Mouse (Mus musculus) neural tube, embryonic 14.5 days (tissue): ENCODE data around the gene Olfr835. TPM values are rescaled to one million over a fixed set of nuclear protein-coding genes. Genes with fewer than 3 reads are reported as not detected.

Source experiments
- ATAC-seq: fragments of 200-750 bp; cut with Nextera tagmentation; 2 replicates; pipeline ENCODE4 v1.8.0; 2017; ENCODE audit warnings: low read depth, mild to moderate bottlenecking, moderate TSS enrichment, moderate library complexity
- H3K27ac ChIP-seq: fragments of 300-500 bp; sonication (generic); 2 replicates; pipeline ENCODE4 v1.5.1; 2014; ENCODE audit warnings: low read depth, mild to moderate bottlenecking, control low read depth, low read length, moderate library complexity, mixed read lengths
- H3K27me3 ChIP-seq: fragments of 300-500 bp; sonication (generic); 2 replicates; pipeline ENCODE4 v1.6.1; 2014; ENCODE audit warnings: low read length; ENCODE audit not compliant: control insufficient read depth, insufficient read depth
- H3K36me3 ChIP-seq: fragments of 300-500 bp; sonication (generic); 2 replicates; pipeline ENCODE4 v1.6.1; 2014; ENCODE audit warnings: low read length, mixed read lengths; ENCODE audit not compliant: control insufficient read depth, insufficient read depth
- H3K4me1 ChIP-seq: fragments of 300-500 bp; sonication (generic); 2 replicates; pipeline ENCODE4 v1.6.1; 2014; ENCODE audit warnings: low read length; ENCODE audit not compliant: control insufficient read depth, insufficient read depth
- H3K4me2 ChIP-seq: fragments of 300-500 bp; sonication (generic); 2 replicates; pipeline ENCODE4 v1.6.1; 2014; ENCODE audit warnings: mild to moderate bottlenecking, low read depth, low read length, control low read depth
- H3K4me3 ChIP-seq: fragments of 300-500 bp; sonication (generic); 2 replicates; pipeline ENCODE4 v1.5.1; 2014; ENCODE audit warnings: low read depth, low read length, control low read depth, mixed read lengths
- H3K9ac ChIP-seq: fragments of 300-500 bp; sonication (generic); replicated peaks from 2 replicates; pipeline ENCODE4 v1.6.1; 2014; ENCODE audit warnings: low read depth, mild to moderate bottlenecking, control low read depth, low read length, mixed read lengths
- H3K9me3 ChIP-seq: fragments of 300-500 bp; sonication (generic); 2 replicates; pipeline ENCODE4 v1.6.1; 2016; ENCODE audit warnings: low read length; ENCODE audit not compliant: control insufficient read depth
- WGBS: fragments of 180-500 bp; shearing (Covaris S2); extraction: QIAGEN DNeasy Blood & Tissue Kit; methylation state at CpG from one replicate; pipeline ENCODE4 v1.1.7; 2014; 5-methylcytosine and 5-hydroxymethylcytosine counted together
- polyA plus RNA-seq: library from polyadenylated mRNA; unstranded; fragments of >200 nt; fragmentation: Nextera tagmentation; extraction: Ambion mirVana; gene quantifications from 2 replicates; pipeline ENCODE4 v1.2.1, GENCODE M21; 2014

The Olfr835 gene
- polyA plus RNA-seq, result not detected in 2 replicates

DNA sequence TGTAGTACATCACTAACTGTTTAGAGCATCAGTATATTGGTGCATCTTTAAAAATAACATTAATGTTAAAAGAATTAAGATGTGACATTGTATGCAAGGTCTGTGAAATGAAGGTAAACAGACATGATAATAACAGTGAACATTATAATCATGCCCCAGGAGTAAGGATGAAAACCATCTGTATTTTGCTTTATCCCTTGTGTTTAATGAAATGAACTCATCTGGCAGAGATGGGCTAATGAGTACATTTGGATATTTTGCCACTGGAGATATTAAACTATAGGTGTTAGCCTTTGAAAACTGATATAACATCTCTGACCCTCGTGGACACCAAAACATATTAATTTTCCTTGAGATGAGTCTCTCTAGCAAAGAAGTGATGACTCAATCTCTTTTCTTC lies at the start of gene Olfr835:
Gene Olfr835 (plus strand): TSS at position 301 of the 400 bp plus-strand sequence.
- no peak within 1 kb of the TSS for H3K9ac ChIP-seq
- H3K4me1 ChIP-seq, result no peaks in the 10 kb centered on the region
- 60% methylated on average over 1 of the region's 1 CpGs for WGBS

DNA sequence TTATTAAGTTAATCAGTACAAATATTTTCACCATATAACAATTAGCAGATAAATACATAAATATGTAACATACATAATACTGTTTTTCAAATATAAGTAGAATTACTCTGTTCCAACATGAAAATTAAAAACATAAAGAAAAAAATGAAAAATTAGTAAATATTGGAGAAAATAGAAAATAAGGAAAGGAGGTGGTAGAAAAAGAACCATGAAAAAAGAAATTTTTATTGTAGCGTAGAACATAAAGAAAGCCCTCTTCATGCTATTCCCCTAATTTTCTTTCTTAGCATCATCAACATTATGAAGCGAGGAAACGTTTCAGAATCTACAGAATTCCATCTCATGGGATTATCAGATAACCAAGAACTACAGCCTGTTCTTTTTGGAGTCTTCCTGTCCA lies 44.8 kb upstream of the Olfr835 start, which contains the start of gene Olfr834:
Gene Olfr834 (plus strand): TSS at position 301 of the 400 bp plus-strand sequence.
- H3K36me3 ChIP-seq, result no peaks in the 10 kb centered on the region
- ATAC-seq, result no peak
- no peaks in the 10 kb centered on the region for H3K4me1 ChIP-seq
- 87% methylated on average over 3 of the region's 3 CpGs for WGBS
- no peak within 1 kb of the TSS for H3K27ac ChIP-seq
- H3K9me3 ChIP-seq, result no peaks in the 10 kb centered on the region; the same call in 1 of the 2 replicates
- H3K9ac ChIP-seq, result no peak within 1 kb of the TSS
- H3K4me2 ChIP-seq, result no peak within 1 kb of the TSS
- H3K27me3 ChIP-seq, result no peaks in the 10 kb centered on the region
- no peak within 1 kb of the TSS for H3K4me3 ChIP-seq

More for the DNA sequence above, at the start of gene Olfr835:
- Histone ChIP-seq H3K27ac (no peak within 1 kb of the TSS), H3K9me3 (no peaks in the 10 kb centered on the region), H3K36me3 (no peaks in the 10 kb centered on the region), H3K4me2 (no peak within 1 kb of the TSS), H3K27me3 (no peaks in the 10 kb centered on the region), H3K4me3 (no peak within 1 kb of the TSS)
- ATAC-seq, result no peak

DNA sequence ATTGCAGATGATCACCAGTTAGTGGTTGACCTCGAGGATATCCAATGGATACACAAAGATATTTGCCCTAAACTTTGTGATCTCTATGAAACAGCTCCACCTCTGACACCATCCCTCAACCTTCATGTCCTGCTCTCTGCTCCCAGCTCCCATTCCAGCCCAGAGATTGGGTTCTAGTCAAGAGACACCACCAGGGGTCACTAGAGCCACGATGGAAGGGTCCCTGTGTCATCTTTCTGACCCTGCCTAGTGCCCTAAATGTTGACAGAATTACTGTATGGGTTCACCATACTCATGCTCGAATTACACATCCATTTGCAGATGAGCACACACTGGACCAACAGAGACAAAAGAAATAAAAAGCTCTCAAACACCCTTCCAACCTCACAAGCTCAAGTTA lies 52.5 kb downstream of the Olfr835 start:
- no peak overlapping the region for H3K4me3 ChIP-seq
- H3K4me2 ChIP-seq, result no peak overlapping the region
- no peak overlapping the region for H3K9ac ChIP-seq
- 36% methylated on average over 3 of the region's 3 CpGs for WGBS
- peaks cover 3% of the 10 kb centered on the region; the same call in 1 of the 2 replicates for H3K9me3 ChIP-seq
- ATAC-seq, result no peak
- no peaks in the 10 kb centered on the region for H3K4me1 ChIP-seq
- no peak overlapping the region for H3K27ac ChIP-seq
- no peaks in the 10 kb centered on the region for H3K36me3 ChIP-seq
- no peaks in the 10 kb centered on the region for H3K27me3 ChIP-seq

Other genes starting within 250 kb of the Olfr835 start
- gene Olfr828, start 213.2 kb upstream of the Olfr835 start, polyA plus RNA-seq, result not detected in 2 replicates
- not detected in 2 replicates for gene Olfr829, start 177.8 kb upstream of the Olfr835 start, polyA plus RNA-seq
- not detected in 2 replicates for gene Olfr830, start 158.0 kb upstream of the Olfr835 start, polyA plus RNA-seq
- gene Olfr832, start 95.6 kb upstream of the Olfr835 start, polyA plus RNA-seq, result not detected in 2 replicates
- not detected in 2 replicates for gene Olfr834, start 44.7 kb upstream of the Olfr835 start, polyA plus RNA-seq
- gene Olfr836, start 87.6 kb downstream of the Olfr835 start, polyA plus RNA-seq, result not detected in 2 replicates
- not detected in 2 replicates for gene Olfr837, start 103.6 kb downstream of the Olfr835 start, polyA plus RNA-seq
- gene Olfr839-ps1, start 144.6 kb downstream of the Olfr835 start, polyA plus RNA-seq, result not detected in 2 replicates
- not detected in 2 replicates for gene Olfr843, start 219.3 kb downstream of the Olfr835 start, polyA plus RNA-seq